In genomic region chr11:50457111-50457911, GRCm38 (mm10) we compare ENCODE assay signal across 8 mouse cellular contexts. TPM values are rescaled to one million over a fixed set of nuclear protein-coding genes. Genes with fewer than 3 reads are reported as not detected.
DNase-seq lines count a peak whose midpoint lies in the region; ATAC-seq and TF ChIP-seq lines count a peak whose summit lies in the region.

No protein-coding gene starts in this region.

- H3K4me1 ChIP-seq in heart, embryonic 11.5 days (ENCODE audit: control insufficient read depth, insufficient read depth, low read length) = peaks cover 6% of the 10 kb centered on the region; the same call in 1 of the 2 replicates
- H3K4me1 ChIP-seq in midbrain, embryonic 10.5 days = peaks cover 28% of the 10 kb centered on the region

- H3K27me3 ChIP-seq in heart, embryonic 11.5 days (ENCODE audit: control insufficient read depth, insufficient read depth, low read length) = peaks cover 5% of the 10 kb centered on the region; the same call in 1 of the 2 replicates
- H3K27me3 ChIP-seq in midbrain, embryonic 10.5 days (ENCODE audit: low read depth, poor library complexity, severe bottlenecking) = peaks cover 30% of the 10 kb centered on the region

- no peak for TF ChIP-seq CTCF in brain, embryonic 14.5 days (IDR thresholded peaks at IDR 0.05; ENCODE audit: borderline replicate concordance, extremely low read depth, insufficient read depth, insufficient read length)

- no peak overlapping the region for H3K27ac ChIP-seq in heart, embryonic 11.5 days (ENCODE audit: low read depth, low read length)
- H3K27ac ChIP-seq in midbrain, embryonic 10.5 days (replicated peaks) = peak overlapping the region; percentile 68

- DNase-seq in gastrocnemius, adult 18-20 months (ENCODE audit: low spot score) = peak; percentile 24
- DNase-seq in gastrocnemius, postnatal 4 days (ENCODE audit: low spot score in 2 of 2) = no peak
- DNase-seq in brain, embryonic 14.5 days (ENCODE audit: low read depth) = peak; percentile 82
- peak; percentile 57 for DNase-seq in kidney, adult 9 months
- DNase-seq in midbrain, embryonic 10.5 days (ENCODE audit: low spot score) = peak; percentile 57
- DNase-seq in urinary bladder, adult 18-20 months (ENCODE audit: low spot score in 2 of 2) = no peak
- no peak for DNase-seq in layer of hippocampus, adult 9-11 months

- no peak for TF ChIP-seq POLR2A in brain, embryonic 14.5 days (IDR thresholded peaks at IDR 0.05; ENCODE audit: borderline replicate concordance, extremely low read depth, insufficient read depth, insufficient read length, poor library complexity, severe bottlenecking)

- no peaks in the 10 kb centered on the region for H3K9me3 ChIP-seq in heart, embryonic 11.5 days (replicated peaks; ENCODE audit: control insufficient read depth, low read length)
- H3K9me3 ChIP-seq in midbrain, embryonic 10.5 days (replicated peaks) = no peaks in the 10 kb centered on the region

- peak overlapping the region; percentile 2; the same call in 1 of the 2 replicates for H3K4me3 ChIP-seq in heart, embryonic 11.5 days (ENCODE audit: low read depth, low read length)
- H3K4me3 ChIP-seq in midbrain, embryonic 10.5 days = peak overlapping the region; percentile 44

- no peak overlapping the region for H3K9ac ChIP-seq in heart, embryonic 11.5 days (ENCODE audit: low read depth, low read length)

- no peaks in the 10 kb centered on the region for H3K36me3 ChIP-seq in heart, embryonic 11.5 days (ENCODE audit: control insufficient read depth, insufficient read depth, low read length)
- H3K36me3 ChIP-seq in midbrain, embryonic 10.5 days = no peaks in the 10 kb centered on the region

- 5% methylated on average over 26 of the region's 26 CpGs for WGBS in heart, embryonic 11.5 days (ENCODE audit: insufficient replicate concordance)
- 5% methylated on average over 26 of the region's 26 CpGs for WGBS in midbrain, embryonic 10.5 days

- peak overlapping the region; percentile 57 for H3K4me2 ChIP-seq in heart, embryonic 11.5 days

- ATAC-seq in heart, embryonic 11.5 days (replicated peaks; ENCODE audit: insufficient number of reproducible peaks, low FRiP score, low TSS enrichment) = no peak

RNA-seq across cellular contexts. Expression of gene Rufy1, which starts 26.4 kb away (rescaled TPM):
- 10 to 100 TPM; 23.6 to 25.9 TPM for total RNA-seq in gastrocnemius, adult 18-20 months (2021)
- total RNA-seq in gastrocnemius, postnatal 4 days (2021) = 10 to 100 TPM; 22.3 to 23.5 TPM
- 20.8 and 23.0 TPM in 2 replicates for polyA plus RNA-seq in brain, embryonic 14.5 days (2012; rRNA removed)
- 19.5 and 20.0 TPM in 2 replicates for polyA plus RNA-seq in heart, embryonic 11.5 days (2014; fragmentation: Nextera tagmentation; extraction: Ambion mirVana)
- 21.1 and 22.3 TPM in 2 replicates for polyA plus RNA-seq in midbrain, embryonic 10.5 days (2016; fragmentation: Nextera tagmentation; extraction: Ambion mirVana)

Comparison
In these comparisons a context has a peak if more than half of its experiments do, and no peak if none do; other contexts are left out.
1. DNase-seq: peak in gastrocnemius, adult 18-20 months (single experiment), brain, embryonic 14.5 days (single experiment), kidney, adult 9 months (single experiment) and midbrain, embryonic 10.5 days (single experiment); none in gastrocnemius, postnatal 4 days (0 of 2), urinary bladder, adult 18-20 months (0 of 2) and layer of hippocampus, adult 9-11 months (single experiment).